Mouse (Mus musculus): Measurements from ENCODE around the gene Eef1a2. TPM values are rescaled to one million over a fixed set of nuclear protein-coding genes. Genes with fewer than 3 reads are reported as not detected.

Eef1a2 gene
- total and polyA plus RNA-seq, 2 experiments from 2014 or later, result 26.7 to 304 TPM

GRCm38 (mm10) chr2:181187121-181188000, 30.5 kb upstream of the Eef1a2 start, which contains the start of gene Ppdpf:
Ppdpf (plus strand) TSS chr2:181187247.
- under 1% methylated on average over 61 of the region's 64 CpGs for WGBS
- Histone ChIP-seq H3K27ac (peak within 1 kb of the TSS; percentile 98), H3K27me3 (ENCODE audit: insufficient read depth, low read length) (no peaks in the 10 kb centered on the region), H3K36me3 (ENCODE audit: insufficient read depth, low read length) (no peaks in the 10 kb centered on the region), H3K9ac (replicated peaks; ENCODE audit: low read length) (peak within 1 kb of the TSS; percentile 91), H3K4me3 (ENCODE audit: low read length) (peak within 1 kb of the TSS; percentile 70), H3K4me1 (ENCODE audit: insufficient read depth, low read length) (0 out of 2 replicates have a peak, but pooled peaks cover 2% of the 10 kb centered on the region), H3K9me3 (ENCODE audit: low read length) (no peaks in the 10 kb centered on the region), H3K4me2 (ENCODE audit: low read depth, low read length) (peak within 1 kb of the TSS; percentile 64)
- DNase-seq (ENCODE audit: low spot score) (peak; percentile 94), ATAC-seq (peak; percentile 88)
- TF ChIP-seq CTCF (IDR thresholded peaks at IDR 0.05; ENCODE audit: low read depth), result peak; percentile 50

GRCm38 (mm10) chr2:181186635-181187034, 29.8 kb upstream of the Eef1a2 start:
- Histone ChIP-seq H3K4me1 (ENCODE audit: insufficient read depth, low read length) (0 out of 2 replicates have a peak, but pooled peaks cover 2% of the 10 kb centered on the region), H3K4me2 (ENCODE audit: low read depth, low read length) (peak overlapping the region; percentile 64), H3K27ac (peak overlapping the region; percentile 98), H3K27me3 (ENCODE audit: insufficient read depth, low read length) (no peaks in the 10 kb centered on the region), H3K9ac (replicated peaks; ENCODE audit: low read length) (peak overlapping the region; percentile 91), H3K36me3 (ENCODE audit: insufficient read depth, low read length) (no peaks in the 10 kb centered on the region), H3K4me3 (ENCODE audit: low read length) (peak overlapping the region; percentile 70), H3K9me3 (ENCODE audit: low read length) (no peaks in the 10 kb centered on the region)
- ATAC-seq (peak; percentile 81), DNase-seq (ENCODE audit: low spot score) (peak; percentile 93)
- under 1% methylated on average over 14 of the region's 14 CpGs for WGBS
- TF ChIP-seq CTCF (IDR thresholded peaks at IDR 0.05; ENCODE audit: low read depth), result peak; percentile 98

- no peak for TF ChIP-seq CTCF (IDR thresholded peaks at IDR 0.05; ENCODE audit: low read depth)
- H3K4me1 ChIP-seq (ENCODE audit: insufficient read depth, low read length), result no peaks in the 10 kb centered on the region
- no peak overlapping the region for H3K9ac ChIP-seq (replicated peaks; ENCODE audit: low read length)
- WGBS, result 83% methylated on average over 6 of the region's 6 CpGs
- H3K4me2 ChIP-seq (ENCODE audit: low read depth, low read length), result no peak overlapping the region
- no peak overlapping the region for H3K27ac ChIP-seq
- H3K9me3 ChIP-seq (ENCODE audit: low read length), result no peaks in the 10 kb centered on the region
- no peak overlapping the region for H3K4me3 ChIP-seq (ENCODE audit: low read length)
- no peaks in the 10 kb centered on the region for H3K27me3 ChIP-seq (ENCODE audit: insufficient read depth, low read length)
- no peaks in the 10 kb centered on the region for H3K36me3 ChIP-seq (ENCODE audit: insufficient read depth, low read length)
- no peak for ATAC-seq
- no peak for DNase-seq (ENCODE audit: low spot score)
These were observed 24.1 kb upstream of the Eef1a2 start for GRCm38 (mm10) chr2:181180898-181181297.

GRCm38 (mm10) chr2:181178471-181178870, 21.7 kb upstream of the Eef1a2 start:
- H3K4me3 ChIP-seq (ENCODE audit: low read length), result no peak overlapping the region
- H3K27me3 ChIP-seq (ENCODE audit: insufficient read depth, low read length), result no peaks in the 10 kb centered on the region
- 89% methylated on average over 5 of the region's 5 CpGs for WGBS
- no peak for TF ChIP-seq CTCF (IDR thresholded peaks at IDR 0.05; ENCODE audit: low read depth)
- H3K9me3 ChIP-seq (ENCODE audit: low read length), result no peaks in the 10 kb centered on the region
- no peaks in the 10 kb centered on the region for H3K36me3 ChIP-seq (ENCODE audit: insufficient read depth, low read length)
- H3K9ac ChIP-seq (replicated peaks; ENCODE audit: low read length), result no peak overlapping the region
- no peak for ATAC-seq
- no peak overlapping the region for H3K27ac ChIP-seq
- DNase-seq (ENCODE audit: low spot score), result no peak
- no peak overlapping the region for H3K4me2 ChIP-seq (ENCODE audit: low read depth, low read length)
- no peaks in the 10 kb centered on the region for H3K4me1 ChIP-seq (ENCODE audit: insufficient read depth, low read length)

GRCm38 (mm10) chr2:181178015-181178414, 21.2 kb upstream of the Eef1a2 start:
- no peak for TF ChIP-seq CTCF (IDR thresholded peaks at IDR 0.05; ENCODE audit: low read depth)
- WGBS, result 81% methylated on average over 3 of the region's 3 CpGs
- Histone ChIP-seq H3K4me2 (ENCODE audit: low read depth, low read length) (no peak overlapping the region), H3K4me3 (ENCODE audit: low read length) (no peak overlapping the region), H3K36me3 (ENCODE audit: insufficient read depth, low read length) (no peaks in the 10 kb centered on the region), H3K9me3 (ENCODE audit: low read length) (no peaks in the 10 kb centered on the region), H3K4me1 (ENCODE audit: insufficient read depth, low read length) (no peaks in the 10 kb centered on the region), H3K27ac (no peak overlapping the region), H3K9ac (replicated peaks; ENCODE audit: low read length) (no peak overlapping the region), H3K27me3 (ENCODE audit: insufficient read depth, low read length) (no peaks in the 10 kb centered on the region)
- ATAC-seq, result no peak
- DNase-seq (ENCODE audit: low spot score), result no peak

- Histone ChIP-seq H3K27ac (no peak overlapping the region), H3K9me3 (ENCODE audit: low read length) (no peaks in the 10 kb centered on the region), H3K36me3 (ENCODE audit: insufficient read depth, low read length) (no peaks in the 10 kb centered on the region), H3K4me3 (ENCODE audit: low read length) (no peak overlapping the region), H3K4me1 (ENCODE audit: insufficient read depth, low read length) (no peaks in the 10 kb centered on the region), H3K27me3 (ENCODE audit: insufficient read depth, low read length) (no peaks in the 10 kb centered on the region), H3K9ac (replicated peaks; ENCODE audit: low read length) (no peak overlapping the region), H3K4me2 (ENCODE audit: low read depth, low read length) (no peak overlapping the region)
- WGBS, result 89% methylated on average over 3 of the region's 3 CpGs
- no peak for DNase-seq (ENCODE audit: low spot score)
- ATAC-seq, result no peak
- TF ChIP-seq CTCF (IDR thresholded peaks at IDR 0.05; ENCODE audit: low read depth), result no peak
These were observed 17.8 kb upstream of the Eef1a2 start for GRCm38 (mm10) chr2:181174646-181175045.

GRCm38 (mm10) chr2:181166469-181166868, 9.7 kb upstream of the Eef1a2 start:
- Histone ChIP-seq H3K36me3 (ENCODE audit: insufficient read depth, low read length) (no peaks in the 10 kb centered on the region), H3K4me3 (ENCODE audit: low read length) (no peak overlapping the region), H3K27ac (no peak overlapping the region), H3K9ac (replicated peaks; ENCODE audit: low read length) (no peak overlapping the region), H3K9me3 (ENCODE audit: low read length) (no peaks in the 10 kb centered on the region), H3K4me1 (ENCODE audit: insufficient read depth, low read length) (no peaks in the 10 kb centered on the region), H3K4me2 (ENCODE audit: low read depth, low read length) (no peak overlapping the region), H3K27me3 (ENCODE audit: insufficient read depth, low read length) (no peaks in the 10 kb centered on the region)
- whole genome bisulfite sequencing, result 82% methylated on average over 5 of the region's 5 CpGs
- no peak for TF ChIP-seq CTCF (IDR thresholded peaks at IDR 0.05; ENCODE audit: low read depth)
- DNase-seq (ENCODE audit: low spot score) (no peak), ATAC-seq (no peak)

Data from hindbrain, postnatal 0 days (tissue).